Mouse (Mus musculus): Measurements from ENCODE around the gene Dgkh.

Dgkh gene

DNA sequence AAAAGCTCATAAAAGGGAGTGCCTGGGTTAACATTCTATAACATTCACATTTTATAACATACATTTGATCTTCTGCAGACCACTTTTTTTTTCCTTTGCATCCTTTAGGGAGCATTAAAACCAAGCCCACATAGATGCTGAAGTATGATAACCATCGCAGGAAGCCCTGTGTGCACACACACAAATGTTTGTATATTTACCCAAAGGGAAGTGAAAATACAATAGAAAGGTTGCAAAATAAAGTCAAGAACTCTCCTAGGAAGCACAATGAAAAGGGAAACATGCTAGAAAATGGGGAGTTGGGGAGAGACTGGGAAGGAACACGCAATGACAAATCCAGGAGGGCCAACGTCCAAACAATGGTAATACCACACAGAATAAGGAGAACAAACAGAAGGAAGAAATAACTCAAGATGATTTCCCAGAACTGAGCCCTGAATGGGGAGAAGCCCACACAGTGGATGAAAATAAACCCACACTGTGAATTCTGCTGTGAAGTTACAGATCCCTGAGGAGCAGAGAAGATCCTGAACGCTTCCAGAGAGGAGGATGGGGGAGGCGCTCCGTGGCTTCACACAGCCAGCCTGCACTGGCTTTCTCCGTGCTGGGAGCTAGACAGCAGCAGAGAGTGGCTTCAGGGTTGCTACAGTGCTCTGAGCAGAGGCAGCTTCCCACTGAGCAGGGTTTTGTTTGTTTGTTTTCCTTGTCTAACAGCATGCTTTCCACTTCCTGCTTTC is 54.6 kb downstream of the Dgkh start:
- in situ Hi-C loops (cut with MboI, MseI), result no loop called here

DNA sequence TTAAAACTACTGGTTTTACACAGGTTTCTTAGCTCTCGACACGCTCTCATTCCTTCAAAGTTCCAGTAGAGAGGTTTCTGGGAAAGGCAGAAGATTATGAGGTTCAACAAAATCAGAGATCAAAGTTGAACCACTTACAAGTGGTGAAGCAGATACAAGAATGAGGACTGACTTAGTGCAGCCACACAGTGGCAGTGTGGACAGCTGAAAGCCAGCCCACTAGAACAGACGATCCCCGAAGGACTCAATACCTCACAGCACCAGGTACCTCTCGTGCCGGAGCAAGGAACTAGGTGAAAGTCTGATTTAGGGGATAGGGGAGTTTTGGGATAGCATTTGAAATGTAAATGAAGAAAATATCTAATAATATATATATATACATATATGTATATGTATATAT is 56.1 kb downstream of the Dgkh start:
- in situ Hi-C loops (cut with MboI, MseI), result no loop called here

DNA sequence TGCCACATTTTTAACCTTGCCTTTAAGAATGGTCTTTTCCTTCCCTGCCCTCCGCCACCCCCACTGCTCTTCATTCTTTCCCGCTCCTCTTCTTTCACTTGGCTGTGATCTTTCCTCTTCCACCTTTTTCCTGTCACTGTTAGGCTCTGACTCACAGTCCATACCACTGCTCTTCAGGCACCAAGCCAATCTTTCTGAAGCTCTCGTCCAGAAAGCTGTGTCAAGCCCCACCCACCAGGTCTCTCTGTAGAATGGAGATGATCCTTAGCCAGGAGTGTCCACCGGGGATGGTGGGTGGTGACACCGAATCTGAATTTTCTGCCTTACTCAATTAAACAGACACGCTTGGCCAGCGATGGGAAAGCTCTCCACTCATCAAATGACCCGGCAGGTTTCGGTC is 58.0 kb downstream of the Dgkh start:
- in situ Hi-C loops (cut with MboI, MseI), result no loop called here

DNA sequence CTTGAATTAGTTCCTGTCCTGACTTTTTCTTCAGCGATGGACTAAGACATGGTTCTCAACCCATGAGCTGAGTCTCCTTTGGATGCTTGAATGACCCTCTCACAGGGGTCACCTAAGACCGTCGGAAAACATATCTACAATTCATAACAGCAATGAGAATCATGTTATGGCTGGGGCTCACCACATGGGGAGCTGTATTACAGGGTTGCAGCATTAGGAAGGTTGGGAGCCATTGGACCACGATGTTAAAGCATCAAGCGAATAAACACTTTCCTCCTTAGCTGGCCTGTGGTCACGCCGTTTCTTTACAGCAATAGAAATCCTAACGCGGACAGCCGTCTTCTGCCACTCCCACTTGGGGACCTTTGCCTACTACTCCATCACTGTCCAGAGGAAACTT is 62.6 kb downstream of the Dgkh start:
- in situ Hi-C loops (cut with MboI, MseI), result loop anchor here (5.0 kb wide), 1 partner anchor 167 kb away; no protein-coding TSS in a partner anchor

DNA sequence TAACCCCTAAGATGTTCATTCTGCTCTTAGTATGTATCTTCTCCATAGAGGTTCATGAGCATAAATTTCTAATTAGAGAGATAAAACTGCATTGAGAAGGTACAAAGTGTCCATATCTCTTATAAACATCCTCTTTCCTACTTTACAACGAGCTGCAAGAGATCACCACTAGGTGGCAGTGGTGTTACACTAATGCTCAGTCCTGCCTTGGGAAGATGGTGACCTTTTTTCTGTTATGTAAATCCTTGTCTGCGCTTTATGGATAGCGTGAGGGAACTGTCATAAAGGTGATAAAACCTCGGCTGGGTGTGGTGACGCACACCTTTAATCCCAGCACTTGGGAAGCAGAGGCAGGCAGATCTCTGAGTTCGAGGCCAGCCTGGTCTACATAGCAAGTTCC is 64.3 kb downstream of the Dgkh start:
- in situ Hi-C loops (cut with MboI, MseI), result loop anchor here (5.0 kb wide), 1 partner anchor 169 kb away; no protein-coding TSS in a partner anchor

DNA sequence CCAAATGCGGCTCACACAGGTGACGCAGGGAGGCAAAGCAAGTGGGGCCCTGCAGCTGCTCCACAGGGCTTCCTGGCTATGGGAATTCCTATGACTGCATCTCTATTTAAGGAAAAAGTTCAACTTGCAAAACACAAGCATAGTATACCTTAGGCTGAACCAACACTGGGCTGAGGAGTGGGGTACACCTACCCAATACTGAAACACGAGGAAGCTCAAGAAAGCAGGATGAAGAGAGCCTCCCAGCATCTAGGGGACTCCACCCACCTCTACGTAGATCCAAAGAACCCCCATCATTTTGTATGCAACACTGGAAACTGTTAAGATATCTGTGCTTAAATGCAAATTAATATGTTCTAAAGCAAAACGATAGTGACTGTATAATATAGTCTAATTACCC is 64.8 kb downstream of the Dgkh start:
- in situ Hi-C loops (cut with MboI, MseI), result loop anchor here (5.0 kb wide), 1 partner anchor 170 kb away; no protein-coding TSS in a partner anchor

DNA sequence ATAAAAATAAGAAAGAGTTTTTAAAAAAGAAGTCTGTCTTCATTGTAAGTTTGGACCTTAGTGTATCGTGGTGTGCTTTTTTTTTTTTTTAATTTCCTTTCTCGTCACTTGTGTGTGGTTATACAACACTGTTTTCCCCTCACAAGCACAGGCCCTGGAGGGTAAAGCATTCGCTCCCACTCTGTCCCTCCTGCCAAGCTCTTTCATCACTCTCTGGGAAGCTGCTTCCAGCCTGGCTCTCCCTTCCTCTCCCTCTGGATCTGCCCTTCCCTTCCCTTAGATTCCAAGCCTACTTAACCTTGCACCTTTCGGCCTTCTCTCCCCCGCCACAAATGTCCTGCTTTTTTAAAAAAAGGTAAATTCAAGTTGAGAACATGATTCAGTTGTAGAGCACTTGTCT is 69.9 kb downstream of the Dgkh start:
- in situ Hi-C loops (cut with MboI, MseI), result loop anchor here (5.0 kb wide), 1 partner anchor 445 kb away; no protein-coding TSS in a partner anchor

DNA sequence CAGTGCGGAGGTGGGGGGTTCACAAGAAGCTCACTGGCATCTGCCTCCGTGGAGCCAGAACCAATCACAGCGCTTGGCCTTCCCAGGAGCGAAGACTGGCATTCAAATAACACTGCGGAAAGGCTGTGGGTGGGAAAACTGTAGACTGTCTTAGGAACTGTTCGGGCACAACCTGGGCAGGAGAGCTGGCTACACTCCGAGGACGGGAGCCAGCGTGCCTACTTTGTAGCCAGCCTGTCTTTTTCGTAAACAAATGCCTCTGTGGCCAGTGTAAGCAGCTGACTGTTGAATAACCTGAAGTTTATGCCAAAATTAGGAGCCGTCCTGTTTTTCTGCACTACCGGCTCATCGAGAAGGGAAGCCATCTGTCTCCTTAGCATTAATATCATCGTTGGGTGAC is 71.1 kb downstream of the Dgkh start:
- in situ Hi-C loops (cut with MboI, MseI), result loop anchor here (5.0 kb wide), 1 partner anchor 446 kb away; no protein-coding TSS in a partner anchor

DNA sequence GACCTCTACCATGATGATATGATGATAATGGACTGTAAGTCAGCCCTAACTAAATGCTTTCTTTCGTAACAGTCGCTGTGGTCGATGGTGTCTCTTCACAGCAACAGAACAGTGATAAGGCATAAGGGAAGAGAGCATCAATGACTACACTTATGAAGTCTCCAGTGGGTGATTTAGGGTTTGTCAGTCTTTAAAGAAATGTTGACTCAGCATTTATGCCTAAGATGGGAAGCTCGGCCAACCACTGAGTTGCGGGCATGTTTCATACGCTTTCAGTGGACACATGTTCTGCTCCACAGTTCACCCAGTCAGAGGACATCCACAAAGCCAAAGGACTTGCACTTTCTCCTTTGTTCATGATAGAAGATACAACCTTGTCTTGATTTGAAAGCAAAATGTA is 73.9 kb downstream of the Dgkh start:
- in situ Hi-C loops (cut with MboI, MseI), result no loop called here

DNA sequence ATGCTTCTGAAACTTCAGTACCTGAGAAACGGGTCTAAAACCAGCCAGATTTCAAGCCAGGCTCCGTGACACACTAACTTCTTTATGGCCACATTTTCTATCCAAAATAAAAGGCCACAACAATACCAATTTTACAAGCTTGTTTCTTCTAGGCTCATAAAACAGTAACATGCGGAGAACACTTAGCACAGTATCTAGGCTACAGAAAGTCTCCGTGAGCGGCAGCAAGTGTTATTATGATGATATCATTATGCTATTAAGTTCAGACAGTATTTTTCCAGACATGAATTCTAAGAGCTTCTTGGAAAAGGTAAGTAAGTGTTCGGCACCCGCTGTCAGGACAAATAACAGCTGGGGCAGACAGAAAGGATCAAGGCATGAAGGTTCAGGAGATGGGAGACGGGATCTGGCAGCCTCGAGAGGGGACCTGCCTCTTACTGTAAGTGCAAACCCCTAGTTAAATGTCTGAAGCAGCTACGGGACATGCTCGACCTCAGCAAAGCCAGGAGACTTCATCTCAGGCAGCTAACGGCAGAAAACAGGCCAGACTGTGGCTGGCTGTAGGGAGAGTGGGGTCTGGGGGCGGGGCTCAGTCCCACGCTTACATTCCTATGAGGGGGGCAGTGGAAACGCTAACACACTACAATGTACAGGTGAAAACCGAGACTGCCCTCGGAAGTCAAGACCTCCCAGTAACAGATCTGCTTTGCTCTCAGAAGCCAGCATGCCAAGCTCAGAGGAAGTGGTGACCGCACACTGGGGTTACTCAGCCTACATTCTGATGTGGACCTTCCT is 75.5 kb downstream of the Dgkh start:
- in situ Hi-C loops (cut with MboI, MseI), result no loop called here

DNA sequence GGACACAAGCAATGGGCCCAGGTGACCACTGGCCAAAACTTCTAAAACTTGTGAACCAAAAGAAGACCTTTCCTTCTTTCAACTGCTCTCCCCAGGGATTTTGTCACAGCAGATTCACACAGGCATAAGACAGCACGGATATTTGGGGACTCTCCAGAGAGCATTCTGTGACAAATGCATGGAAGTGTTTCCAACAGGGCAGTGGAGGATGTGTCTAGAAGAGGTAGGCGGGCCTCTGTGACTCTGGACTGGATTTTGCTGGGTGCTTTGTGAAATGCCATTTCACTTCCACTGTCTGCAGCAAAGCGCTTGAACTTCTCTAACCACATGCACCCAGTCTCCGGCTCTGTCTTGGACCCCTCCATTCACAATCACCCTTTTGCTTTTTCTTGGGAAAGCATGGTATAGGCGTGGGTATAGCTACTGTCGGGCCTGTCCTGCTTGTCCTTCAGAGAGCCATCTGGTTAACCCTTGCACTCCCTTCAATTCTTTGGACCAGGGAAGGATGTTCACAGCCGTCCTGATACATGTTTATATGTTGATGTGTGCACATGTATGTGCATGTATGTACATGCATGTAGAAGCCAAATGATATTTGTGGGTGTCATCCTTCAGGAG is 77.5 kb downstream of the Dgkh start:
- in situ Hi-C loops (cut with MboI, MseI), result loop anchor here (5.0 kb wide), 1 partner anchor 63 kb away; no protein-coding TSS in a partner anchor

DNA sequence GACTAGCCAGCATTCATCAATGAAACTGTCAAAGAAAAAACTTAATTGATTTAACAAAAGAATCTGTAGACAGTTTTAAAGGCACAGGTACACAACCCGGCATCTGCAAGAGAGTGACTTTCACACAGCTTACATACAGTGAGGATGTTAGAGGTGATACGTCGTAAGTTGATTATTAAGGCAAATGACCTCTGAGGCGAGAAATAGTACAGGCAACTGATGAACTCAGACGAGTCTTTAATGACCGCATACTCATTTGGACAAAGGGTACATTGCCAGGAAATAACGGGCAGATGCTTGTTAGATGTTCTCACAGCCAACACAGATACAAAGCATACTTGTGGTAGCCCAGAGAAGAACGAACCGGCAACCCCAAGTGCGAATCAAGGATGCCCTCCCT is 78.4 kb downstream of the Dgkh start:
- in situ Hi-C loops (cut with MboI, MseI), result loop anchor here (5.0 kb wide), 1 partner anchor 62 kb away; no protein-coding TSS in a partner anchor

DNA sequence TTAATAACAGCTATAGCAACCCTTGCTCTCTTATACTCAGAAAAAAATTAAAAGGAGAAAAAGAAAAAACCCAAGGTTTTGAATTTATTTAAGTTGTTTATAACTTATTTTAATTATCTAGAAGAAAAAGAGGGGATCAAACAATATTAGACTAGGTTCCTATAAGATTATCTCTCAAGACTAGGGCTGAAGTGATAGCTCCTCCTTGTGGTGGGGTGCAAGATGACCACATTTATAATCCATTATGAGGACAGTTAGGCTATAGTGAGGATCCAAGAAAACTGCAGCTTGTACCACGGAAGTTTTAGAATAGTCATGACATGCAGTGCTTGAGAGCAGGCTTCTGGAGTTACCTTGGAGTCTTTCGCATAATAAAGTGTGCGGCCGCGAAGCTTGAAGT is 79.2 kb downstream of the Dgkh start:
- in situ Hi-C loops (cut with MboI, MseI), result loop anchor here (5.0 kb wide), 1 partner anchor 61 kb away; no protein-coding TSS in a partner anchor

DNA sequence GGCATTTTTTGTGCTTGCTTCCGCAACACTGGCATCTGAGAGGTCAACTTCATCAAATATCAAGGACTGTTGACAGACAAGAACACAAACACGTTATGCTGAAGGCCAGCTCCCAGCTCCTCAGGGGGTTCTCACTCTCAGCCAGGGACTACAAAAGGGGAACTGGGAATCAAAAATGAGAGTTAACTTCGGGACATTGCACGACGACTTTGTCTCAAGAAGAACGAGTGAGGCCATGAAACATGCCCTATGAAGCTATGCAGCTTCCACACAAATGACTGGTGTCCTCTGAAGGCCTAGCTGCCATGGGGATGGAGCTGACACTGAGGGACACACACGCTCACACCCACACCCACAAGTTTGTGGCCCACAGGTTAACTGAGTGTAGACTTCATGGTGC is 80.9 kb downstream of the Dgkh start:
- in situ Hi-C loops (cut with MboI, MseI), result loop anchor here (5.0 kb wide), 1 partner anchor 59 kb away; no protein-coding TSS in a partner anchor

DNA sequence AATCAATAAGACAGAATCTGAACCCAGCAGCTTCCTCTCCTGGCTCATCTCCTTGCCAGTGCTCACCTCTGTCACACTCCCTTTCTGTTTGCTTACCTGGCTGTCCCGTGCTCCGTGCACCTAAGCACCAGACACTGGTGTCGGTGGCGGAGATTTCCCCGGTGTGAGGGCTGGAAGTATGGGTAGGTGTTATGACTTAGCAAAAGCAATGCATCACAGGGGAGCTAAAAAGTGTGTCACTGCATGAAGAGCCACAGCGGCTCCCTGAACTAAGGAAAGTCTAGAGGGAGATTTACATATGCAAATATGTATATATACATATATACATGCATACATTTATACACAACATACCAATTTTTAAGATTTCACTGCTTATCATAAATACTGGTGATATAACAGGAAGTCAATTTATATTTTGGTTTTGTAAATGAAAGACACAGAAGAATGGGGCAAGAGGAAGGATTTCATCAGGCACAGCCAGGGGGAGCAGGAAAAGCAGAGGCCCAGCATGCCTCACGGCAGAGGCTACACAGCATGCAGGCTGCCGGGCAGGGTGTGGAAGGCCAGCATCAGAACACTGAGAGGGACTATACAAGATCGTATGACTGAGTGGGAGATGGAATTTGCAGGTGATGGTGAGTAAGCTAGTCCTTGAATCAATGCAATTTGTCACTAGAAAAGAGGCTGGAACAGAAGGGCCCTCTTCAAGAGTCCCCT is 82.0 kb downstream of the Dgkh start:
- in situ Hi-C loops (cut with MboI, MseI), result loop anchor here (5.0 kb wide), 1 partner anchor 58 kb away; no protein-coding TSS in a partner anchor

DNA sequence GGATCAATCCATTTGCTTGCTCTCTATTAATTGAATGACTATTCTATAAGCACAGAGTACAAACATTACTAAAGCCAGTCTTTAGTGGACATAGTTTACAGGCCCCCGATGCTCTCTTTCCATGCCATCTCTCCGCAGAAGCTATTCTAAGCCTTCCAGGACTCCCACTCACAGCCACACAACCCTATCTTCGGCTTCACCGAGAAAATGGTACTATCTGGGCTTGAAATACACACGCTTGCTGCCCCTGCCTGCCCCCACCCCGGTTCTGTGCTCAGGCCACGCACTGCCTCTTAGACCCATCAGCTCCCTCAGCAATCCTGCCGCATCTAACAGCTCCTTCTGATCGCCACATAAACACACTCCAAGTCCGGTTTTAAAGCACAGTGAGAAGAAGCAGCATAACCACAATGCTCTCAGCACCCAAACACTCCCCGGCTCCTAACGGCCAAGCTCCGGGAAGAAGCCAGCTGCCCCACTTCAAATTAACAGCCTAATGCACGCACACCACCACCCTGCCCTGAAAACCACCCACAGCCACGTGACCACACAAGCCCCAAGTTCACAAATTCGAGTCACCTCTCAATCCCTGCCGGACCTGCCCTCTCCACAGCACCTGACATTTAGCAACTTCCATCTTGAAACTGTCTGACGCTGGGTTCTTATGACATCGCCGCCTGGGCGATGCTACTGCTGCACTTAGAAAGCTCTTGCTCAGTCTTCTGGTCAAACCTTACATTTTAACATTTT is 82.9 kb downstream of the Dgkh start:
- in situ Hi-C loops (cut with MboI, MseI), result loop anchor here (5.0 kb wide), 1 partner anchor 57 kb away; no protein-coding TSS in a partner anchor

DNA sequence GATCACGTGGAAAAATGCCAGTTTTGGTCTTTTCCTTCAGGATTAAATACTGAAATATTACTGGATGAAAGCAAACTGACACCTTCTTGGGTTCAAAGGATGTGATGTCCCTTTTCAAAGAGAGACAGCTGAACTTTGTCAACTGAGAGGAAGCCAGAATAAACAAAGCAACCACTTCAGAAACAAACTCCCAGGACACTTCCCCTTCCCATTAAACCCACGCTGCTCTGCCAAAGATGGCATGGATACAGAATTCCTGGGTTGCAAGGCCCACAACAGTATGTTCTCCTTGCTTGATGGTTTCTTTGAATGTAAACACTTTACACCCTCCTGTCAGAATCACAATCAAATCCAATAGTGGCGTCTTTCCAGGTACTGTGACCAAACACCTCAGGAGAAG is 87.0 kb downstream of the Dgkh start:
- in situ Hi-C loops (cut with MboI, MseI), result no loop called here

DNA sequence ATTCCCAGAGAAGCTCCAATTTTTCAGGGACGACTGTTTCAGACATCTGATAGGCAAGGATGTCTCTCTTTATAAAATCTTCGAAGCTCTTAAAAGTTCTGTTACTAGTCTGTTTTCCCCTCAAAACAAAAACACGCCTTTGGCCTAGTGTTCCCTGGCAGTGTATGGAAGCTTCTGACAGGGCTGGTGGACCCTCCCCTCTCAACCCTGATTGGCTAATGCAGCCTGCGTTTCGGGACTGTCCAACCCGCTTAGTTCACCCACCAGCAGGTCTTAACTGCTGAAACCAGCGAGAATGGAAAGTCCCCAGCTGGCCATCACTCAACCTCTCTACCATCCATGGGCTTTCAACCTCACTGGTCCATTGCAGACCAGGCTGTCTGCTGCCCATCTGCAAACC is 91.3 kb downstream of the Dgkh start:
- in situ Hi-C loops (cut with MboI, MseI), result no loop called here

DNA sequence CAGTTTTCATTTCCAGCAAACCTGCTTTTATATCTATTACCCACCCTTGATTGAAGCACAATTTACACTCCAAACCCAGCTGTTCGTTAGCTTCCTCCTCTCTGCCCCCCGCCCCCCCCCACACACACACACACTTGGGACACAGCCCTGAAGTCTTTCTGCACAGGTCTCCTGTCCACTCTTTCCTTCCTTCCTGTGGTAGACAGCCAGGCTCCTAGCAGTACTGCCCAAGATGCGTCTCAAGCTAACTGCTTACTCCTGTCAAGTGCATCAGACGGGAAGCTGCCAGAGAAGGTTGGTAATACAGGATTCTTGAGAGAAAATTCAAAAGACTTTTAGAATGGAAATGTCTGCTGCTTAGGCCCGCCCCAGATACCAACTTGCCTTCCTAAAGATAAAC is 92.9 kb downstream of the Dgkh start:
- in situ Hi-C loops (cut with MboI, MseI), result no loop called here

DNA sequence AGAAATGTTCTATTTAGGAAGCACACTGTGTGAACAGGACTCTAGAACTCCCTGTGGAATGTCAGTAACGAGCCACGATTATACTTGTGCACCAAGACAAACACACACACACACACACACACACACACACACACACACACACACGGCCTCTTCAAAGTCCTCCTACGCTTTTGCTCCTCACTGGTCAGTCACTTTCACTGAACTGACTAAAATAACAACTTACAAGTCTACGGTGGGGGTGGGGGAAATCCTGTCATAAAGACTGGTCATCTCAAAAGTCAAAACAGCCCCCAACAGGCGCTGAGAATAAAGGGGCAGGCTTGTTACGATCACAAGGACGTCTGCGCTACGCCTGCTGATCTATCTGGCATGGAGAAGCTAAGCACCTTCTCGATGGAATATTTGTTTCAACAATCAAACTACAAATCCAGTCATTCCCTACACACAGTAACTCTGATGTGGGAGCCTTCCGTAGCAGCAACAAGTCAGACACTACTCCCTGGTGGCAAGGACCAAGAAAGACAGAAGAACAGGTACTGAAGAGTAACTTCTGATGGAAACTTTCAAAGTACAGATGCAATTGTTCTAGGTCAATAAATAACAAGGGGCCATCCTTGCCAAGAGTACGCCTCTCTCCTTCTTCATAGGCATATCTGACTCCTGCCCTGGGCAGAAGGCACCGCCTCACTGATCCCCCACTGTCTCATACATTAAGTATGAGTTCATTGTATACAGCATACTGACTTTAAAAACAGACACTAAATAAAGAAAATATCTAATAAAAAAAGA is 96.8 kb downstream of the Dgkh start:
- in situ Hi-C loops (cut with MboI, MseI), result no loop called here

All from regulatory T cell (primary cell).